Mouse (Mus musculus) liver, embryonic 12.5 days (tissue): ENCODE results near the gene Fndc3c1. TPM values are rescaled to one million over a fixed set of nuclear protein-coding genes. Genes with fewer than 3 reads are reported as not detected.
A peak's percentile ranks its signal among the peaks of the same experiment; 100 is the strongest.
"Not testable (repeated sequence)": the region's sequence is repeated elsewhere in the genome, so short reads cannot be mapped to it uniquely, and the experiment has no call there.

Experiments used
- ATAC-seq: fragments of 200-750 bp; cut with Nextera tagmentation; 2 replicates; pipeline ENCODE4 v1.8.0; 2017; ENCODE audit warnings: moderate number of reproducible peaks, mild to moderate bottlenecking, moderate library complexity
- H3K27ac ChIP-seq: fragments of 300-500 bp; sonication (generic); 2 replicates; pipeline ENCODE4 v1.5.1; 2016; ENCODE audit warnings: mild to moderate bottlenecking
- H3K27me3 ChIP-seq: fragments of 300-500 bp; sonication (generic); replicated peaks from 2 replicates; pipeline ENCODE4 v1.6.1; 2016; ENCODE audit warnings: mild to moderate bottlenecking, moderate library complexity
- H3K36me3 ChIP-seq: fragments of 300-500 bp; sonication (generic); 2 replicates; pipeline ENCODE4 v1.6.1; 2016; ENCODE audit warnings: mild to moderate bottlenecking, moderate library complexity
- H3K4me1 ChIP-seq: fragments of 300-500 bp; sonication (generic); 2 replicates; pipeline ENCODE4 v1.6.1; 2016
- H3K4me2 ChIP-seq: fragments of 300-500 bp; sonication (generic); 2 replicates; pipeline ENCODE4 v1.6.1; 2016; ENCODE audit warnings: mild to moderate bottlenecking, moderate library complexity
- H3K4me3 ChIP-seq: fragments of 300-500 bp; sonication (generic); 2 replicates; pipeline ENCODE4 v1.5.1; 2016; ENCODE audit warnings: mild to moderate bottlenecking, moderate library complexity
- H3K9ac ChIP-seq: fragments of 300-500 bp; sonication (generic); 2 replicates; pipeline ENCODE4 v1.6.1; 2016; ENCODE audit warnings: mild to moderate bottlenecking, moderate library complexity
- H3K9me3 ChIP-seq: fragments of 300-500 bp; sonication (generic); replicated peaks from 2 replicates; pipeline ENCODE4 v1.6.1; 2016; ENCODE audit warnings: mild to moderate bottlenecking, moderate library complexity
- WGBS: fragments of 180-500 bp; shearing (Covaris S2); methylation state at CpG from one replicate; pipeline ENCODE4 v1.1.7; 2016; ENCODE audit not compliant: insufficient replicate concordance; 5-methylcytosine and 5-hydroxymethylcytosine counted together
- microRNA-seq: library from miRNA; unstranded; fragments of <30 nt; microRNA quantifications from one replicate; pipeline ENCODE4, GENCODE M21; 2017
- polyA plus RNA-seq: library from polyadenylated mRNA; unstranded; fragments of >200 nt; fragmentation: Nextera tagmentation; extraction: Ambion mirVana; gene quantifications from 2 replicates; pipeline ENCODE4 v1.2.1, GENCODE M21; 2016

The Fndc3c1 gene
- polyA plus RNA-seq, result 1.7 and 2.0 TPM in 2 replicates

DNA sequence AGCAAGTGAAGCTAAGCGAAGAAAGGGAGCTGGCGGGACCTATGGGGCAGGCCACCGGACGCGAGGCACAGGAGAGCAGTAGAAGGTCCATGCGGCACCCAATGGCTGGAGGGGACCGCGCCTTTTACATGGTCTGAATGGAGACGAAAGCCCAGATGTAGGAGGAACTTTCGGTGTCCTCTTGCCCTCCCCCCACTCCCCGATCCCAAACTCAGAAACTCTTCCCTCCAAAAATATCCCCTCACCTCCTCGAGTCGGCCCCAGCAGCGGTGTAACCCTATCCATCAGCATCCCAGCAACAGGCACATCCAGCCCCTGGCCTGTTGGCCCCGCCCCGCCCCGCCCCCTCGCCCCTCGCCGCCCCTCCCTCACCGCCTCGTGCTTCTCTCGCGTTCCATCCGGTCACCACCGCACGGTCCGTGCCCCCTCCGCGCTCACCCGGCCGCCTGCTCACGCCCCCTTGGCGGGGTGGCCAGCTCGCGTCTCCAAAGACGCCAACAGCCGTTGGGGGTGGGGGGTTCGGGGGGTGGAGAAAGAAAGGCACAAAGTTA is at the start of gene Fndc3c1:
Fndc3c1 (minus strand) TSS at position 301 of the 551 bp plus-strand sequence.
- Histone ChIP-seq H3K36me3 (no peaks in the 10 kb centered on the region), H3K9ac (no peak within 1 kb of the TSS), H3K27ac (no peak within 1 kb of the TSS), H3K9me3 (no peaks in the 10 kb centered on the region), H3K4me2 (peak within 1 kb of the TSS; percentile 58), H3K27me3 (peaks cover 38% of the 10 kb centered on the region), H3K4me3 (peak within 1 kb of the TSS; percentile 42), H3K4me1 (no peaks in the 10 kb centered on the region)
- peak; percentile 61 for ATAC-seq
- 12% methylated on average over 25 of the region's 39 CpGs for WGBS

DNA sequence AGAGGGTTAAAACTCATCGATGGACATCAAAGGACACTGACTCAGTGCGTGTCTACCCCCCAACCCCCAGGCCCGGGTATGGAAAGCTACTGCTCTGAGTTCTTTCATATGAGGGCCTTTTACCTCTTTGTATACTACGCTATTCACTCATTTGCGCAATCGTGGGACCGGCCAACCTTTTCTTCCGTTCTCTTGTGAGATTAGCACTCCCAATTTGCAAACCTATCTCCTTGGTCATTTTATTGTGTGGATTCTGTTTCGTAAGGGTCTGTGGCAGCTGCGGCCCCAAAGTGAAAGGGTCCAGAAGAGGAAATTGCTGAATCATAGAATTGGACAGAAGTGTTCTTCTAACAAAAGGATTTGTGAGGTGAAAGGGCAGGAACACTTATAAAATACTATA is 1.2 kb upstream of the Fndc3c1 start:
- WGBS, result 21% methylated on average over 10 of the region's 10 CpGs
- ATAC-seq, result no peak

DNA sequence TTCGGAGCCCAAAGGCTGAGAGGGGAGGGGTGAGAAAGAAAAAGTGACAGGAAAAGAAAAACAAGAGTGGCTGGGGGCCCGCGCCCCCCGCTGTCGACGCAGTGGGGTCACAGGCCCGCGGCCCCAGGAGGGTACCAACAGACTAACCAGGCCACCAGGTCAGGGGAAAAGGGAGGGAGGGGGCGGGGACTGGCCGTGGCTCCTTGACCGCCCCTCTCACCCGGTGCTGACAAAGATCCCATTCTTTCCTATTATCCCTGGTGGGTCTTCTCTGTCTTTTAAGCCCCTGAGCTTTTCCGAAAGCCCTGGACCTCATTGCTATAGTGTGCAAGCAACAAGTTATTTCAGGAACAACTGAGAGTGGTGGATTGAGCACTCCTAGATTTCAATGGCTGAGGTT is 470 bp upstream of the Fndc3c1 start:
- H3K4me3 ChIP-seq, result peak overlapping the region; percentile 42
- no peaks in the 10 kb centered on the region for H3K9me3 ChIP-seq
- no peaks in the 10 kb centered on the region for H3K36me3 ChIP-seq
- H3K9ac ChIP-seq, result no peak overlapping the region
- no peaks in the 10 kb centered on the region for H3K4me1 ChIP-seq
- H3K4me2 ChIP-seq, result peak overlapping the region; percentile 58
- no peak for ATAC-seq
- H3K27ac ChIP-seq, result no peak overlapping the region
- 11% methylated on average over 13 of the region's 13 CpGs for WGBS
- H3K27me3 ChIP-seq, result peaks cover 38% of the 10 kb centered on the region

More for the DNA sequence above, 1.2 kb upstream of the Fndc3c1 start:
- Histone ChIP-seq H3K4me1 (no peaks in the 10 kb centered on the region), H3K4me3 (no peak overlapping the region), H3K27me3 (peaks cover 38% of the 10 kb centered on the region), H3K9me3 (no peaks in the 10 kb centered on the region), H3K4me2 (no peak overlapping the region), H3K27ac (no peak overlapping the region), H3K9ac (no peak overlapping the region), H3K36me3 (no peaks in the 10 kb centered on the region)

DNA sequence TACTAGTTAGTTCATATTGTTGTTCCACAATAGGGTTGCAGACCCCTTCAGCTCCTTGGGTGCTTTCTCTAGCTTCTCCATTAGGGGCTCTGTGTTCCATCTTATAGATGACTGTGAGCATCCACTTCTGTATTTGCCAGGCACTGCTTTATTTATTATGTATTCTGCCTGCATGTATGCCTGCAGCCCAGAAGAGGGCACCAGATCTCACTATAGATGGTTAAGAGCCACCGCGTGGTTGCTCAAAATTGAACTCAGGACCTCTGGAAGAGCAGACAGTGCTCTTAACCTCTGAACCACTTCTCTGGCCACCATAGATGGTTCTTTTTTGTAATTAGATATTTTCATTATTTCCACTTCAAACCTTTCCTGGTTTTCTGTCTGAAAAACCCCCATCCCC is 5.3 kb downstream of the Fndc3c1 start:
- not testable (repeated sequence) for H3K9me3 ChIP-seq, H3K4me1 ChIP-seq, H3K36me3 ChIP-seq, H3K4me3 ChIP-seq, ATAC-seq, H3K4me2 ChIP-seq, H3K27ac ChIP-seq, H3K9ac ChIP-seq, H3K27me3 ChIP-seq
- WGBS, result 32% methylated on average over 2 of the region's 2 CpGs

DNA sequence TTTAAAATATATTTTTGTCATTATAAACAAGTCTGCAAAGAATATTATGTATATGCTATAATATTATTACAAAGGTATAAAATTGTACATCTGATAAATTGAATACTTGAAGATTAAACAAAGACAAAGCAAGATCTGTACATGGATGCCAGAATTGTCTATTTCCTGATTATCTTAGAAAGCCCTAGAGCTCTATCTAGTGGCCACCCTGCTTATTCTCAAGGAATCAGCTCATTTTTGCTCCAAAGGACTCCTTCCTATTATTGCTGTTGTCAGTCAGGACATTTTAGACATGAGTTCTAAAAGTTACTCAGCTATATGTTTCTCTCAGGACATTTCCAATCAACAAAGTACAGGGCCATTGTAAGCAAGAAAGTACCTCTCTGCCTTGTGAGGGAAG is 99.9 kb downstream of the Fndc3c1 start:
- Histone ChIP-seq H3K9me3 (no peaks in the 10 kb centered on the region), H3K36me3 (no peaks in the 10 kb centered on the region), H3K27me3 (no peaks in the 10 kb centered on the region), H3K27ac (no peak overlapping the region), H3K4me1 (no peaks in the 10 kb centered on the region), H3K4me2 (no peak overlapping the region), H3K4me3 (no peak overlapping the region), H3K9ac (no peak overlapping the region)
- no peak for ATAC-seq

DNA sequence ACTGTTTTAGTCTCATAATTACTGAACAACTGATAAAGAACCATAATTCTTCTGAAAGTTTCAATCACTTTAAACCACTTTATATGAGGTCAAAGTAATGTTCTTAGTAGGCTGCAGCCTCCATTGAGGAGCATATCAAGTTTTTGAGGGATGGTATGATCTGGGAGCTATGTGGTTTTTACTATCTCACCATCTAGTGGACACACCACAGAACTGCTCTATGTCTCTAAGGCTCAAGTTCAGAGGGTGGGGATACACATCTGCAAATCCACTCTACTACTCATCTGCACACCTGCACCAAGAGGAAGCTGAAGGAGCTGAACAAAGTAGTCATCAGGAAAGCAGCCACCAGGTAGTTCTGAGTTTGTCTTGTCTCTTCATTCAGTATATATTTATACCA is 104.6 kb downstream of the Fndc3c1 start:
- Histone ChIP-seq H3K9me3 (no peaks in the 10 kb centered on the region), H3K4me2 (no peak overlapping the region), H3K9ac (no peak overlapping the region), H3K4me3 (no peak overlapping the region), H3K27me3 (no peaks in the 10 kb centered on the region), H3K27ac (no peak overlapping the region), H3K36me3 (no peaks in the 10 kb centered on the region), H3K4me1 (no peaks in the 10 kb centered on the region)
- ATAC-seq, result no peak

Small RNA genes within 50 kb of the gene (microRNA-seq; reads per million reads assigned to microRNA genes)
- gene Gm27428, result not detected

Other genes starting within 250 kb of the Fndc3c1 start
- not detected in 2 replicates for gene Fnd3c2, start 230.0 kb downstream of the Fndc3c1 start, polyA plus RNA-seq
- not detected in 2 replicates for gene Gm5127, start 97.8 kb upstream of the Fndc3c1 start, polyA plus RNA-seq
- gene Cysltr1, start 118.3 kb upstream of the Fndc3c1 start, polyA plus RNA-seq, result 1.4 and 1.5 TPM in 2 replicates